Mouse (Mus musculus): ENCODE data around the gene Pdzk1ip1. TPM values are rescaled to one million over a fixed set of nuclear protein-coding genes. Genes with fewer than 3 reads are reported as not detected.

Gene Pdzk1ip1
- polyA plus RNA-seq, 1 experiment, result 8.4 TPM

DNA sequence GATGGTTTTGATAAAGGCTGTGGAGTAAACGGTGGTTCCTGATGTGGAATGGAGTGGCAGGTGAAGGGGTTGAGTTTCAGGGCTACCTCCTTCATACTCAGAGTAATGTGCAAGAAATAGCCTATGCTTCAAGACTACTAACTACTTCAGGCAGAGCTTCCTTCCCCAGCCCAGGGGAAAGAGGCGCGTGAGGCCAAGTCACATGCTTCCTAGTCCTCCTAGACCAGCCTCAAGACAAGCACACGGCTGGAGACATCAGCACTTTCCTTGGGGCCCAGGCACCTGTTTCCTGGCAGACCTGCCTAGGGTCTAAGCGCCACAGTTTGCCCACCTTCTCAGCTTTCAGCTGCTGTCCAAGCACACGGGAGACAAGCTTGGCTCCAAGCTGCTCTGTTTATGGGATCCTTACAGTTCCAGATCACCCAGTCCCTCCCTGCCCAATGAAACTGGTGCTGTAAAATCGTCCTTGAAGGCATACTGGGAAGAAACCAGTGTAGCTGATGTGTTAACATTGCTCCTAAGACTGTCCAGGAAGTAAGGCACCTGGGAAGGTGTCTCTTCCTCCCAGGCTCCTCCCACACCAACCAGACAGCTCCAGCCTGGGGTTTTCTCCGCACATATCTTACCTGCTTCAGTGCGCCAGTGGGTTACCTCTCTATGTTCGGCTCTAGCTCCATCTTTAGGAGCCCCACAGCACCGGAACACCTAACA is 8.1 kb downstream of the Pdzk1ip1 start:
- TF ChIP-seq POLR2A (IDR thresholded peaks at IDR 0.05; ENCODE audit: low read depth, low read length) (no peak), CTCF (IDR thresholded peaks at IDR 0.05; ENCODE audit: extremely low read depth, insufficient read length, insufficient replicate concordance, low read depth, low read length) (no peak)
- peaks cover 8% of the 10 kb centered on the region for H3K4me1 ChIP-seq (ENCODE audit: control insufficient read depth, insufficient read depth, insufficient read length, low read length)
- WGBS, result 11% methylated on average over 11 of the region's 11 CpGs
- 0 out of 2 replicates have a peak, but pooled peaks cover 3% of the 10 kb centered on the region for H3K27me3 ChIP-seq (ENCODE audit: control insufficient read depth, insufficient read depth, low read length)
- peak overlapping the region; percentile 42 for H3K4me3 ChIP-seq (ENCODE audit: low read depth, low read length)
- H3K36me3 ChIP-seq (ENCODE audit: control insufficient read depth, insufficient read depth, low read length), result no peaks in the 10 kb centered on the region
- no peak overlapping the region for H3K27ac ChIP-seq (ENCODE audit: insufficient read depth, low read depth, low read length)

GRCm38 (mm10) chr4:115097146-115097496 is 8.6 kb downstream of the Pdzk1ip1 start:
- under 1% methylated on average over 6 of the region's 6 CpGs for WGBS
- Histone ChIP-seq H3K27ac (ENCODE audit: insufficient read depth, low read depth, low read length) (no peak overlapping the region), H3K4me1 (ENCODE audit: control insufficient read depth, insufficient read depth, insufficient read length, low read length) (peaks cover 8% of the 10 kb centered on the region), H3K36me3 (ENCODE audit: control insufficient read depth, insufficient read depth, low read length) (no peaks in the 10 kb centered on the region), H3K27me3 (ENCODE audit: control insufficient read depth, insufficient read depth, low read length) (0 out of 2 replicates have a peak, but pooled peaks cover 3% of the 10 kb centered on the region), H3K4me3 (ENCODE audit: low read depth, low read length) (peak overlapping the region; percentile 42)
- peak; percentile 69; the same call in 1 of the 2 replicates for TF ChIP-seq CTCF (IDR thresholded peaks at IDR 0.05; ENCODE audit: extremely low read depth, insufficient read length, insufficient replicate concordance, low read depth, low read length)
- no peak for TF ChIP-seq POLR2A (IDR thresholded peaks at IDR 0.05; ENCODE audit: low read depth, low read length)

DNA sequence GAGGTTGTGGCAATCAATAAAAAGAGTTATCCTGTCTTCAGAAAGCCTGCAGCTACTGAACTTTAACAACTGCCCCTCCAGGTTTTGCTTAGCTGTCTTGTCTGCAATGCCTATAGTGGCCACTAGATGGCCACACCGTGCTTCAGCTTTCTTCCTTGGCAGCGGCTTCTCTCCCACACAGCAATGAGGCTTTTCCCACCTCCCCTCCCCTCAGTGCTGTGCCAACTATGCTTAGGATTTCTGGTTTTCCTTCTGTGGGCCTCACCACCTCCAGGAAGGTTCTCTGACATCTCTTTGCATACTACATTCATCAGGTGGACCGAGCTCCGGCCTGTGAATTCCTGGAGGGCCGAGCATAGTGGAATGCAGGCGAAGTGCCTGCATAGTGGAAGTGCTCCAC is 13.2 kb downstream of the Pdzk1ip1 start:
- H3K36me3 ChIP-seq (ENCODE audit: control insufficient read depth, insufficient read depth, low read length), result no peaks in the 10 kb centered on the region
- WGBS, result 42% methylated on average over 6 of the region's 6 CpGs
- TF ChIP-seq POLR2A (IDR thresholded peaks at IDR 0.05; ENCODE audit: low read depth, low read length), result no peak
- peak; percentile 87; the same call in 1 of the 2 replicates for TF ChIP-seq CTCF (IDR thresholded peaks at IDR 0.05; ENCODE audit: extremely low read depth, insufficient read length, insufficient replicate concordance, low read depth, low read length)

DNA sequence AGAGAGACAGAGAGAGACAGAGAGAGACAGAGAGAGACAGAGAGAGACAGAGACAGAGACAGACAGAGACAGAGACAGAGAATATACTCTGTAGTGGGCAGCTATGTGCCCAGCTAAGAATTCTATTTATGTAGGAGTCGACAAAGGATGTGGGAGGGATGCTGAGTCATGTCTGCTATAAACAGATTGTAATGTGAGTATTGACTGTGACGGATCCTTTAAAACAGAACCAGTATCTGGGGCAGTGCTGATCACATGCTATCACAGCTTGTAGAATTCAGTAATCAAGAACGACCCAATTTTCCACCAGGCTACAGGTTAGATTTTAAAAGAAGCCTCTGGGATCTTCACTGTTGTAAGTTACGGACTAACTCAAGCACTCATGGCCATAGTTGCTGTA is 15.0 kb downstream of the Pdzk1ip1 start:
- no peaks in the 10 kb centered on the region for H3K36me3 ChIP-seq (ENCODE audit: control insufficient read depth, insufficient read depth, low read length)
- no peak overlapping the region for H3K27ac ChIP-seq (ENCODE audit: insufficient read depth, low read depth, low read length)
- TF ChIP-seq POLR2A (IDR thresholded peaks at IDR 0.05; ENCODE audit: low read depth, low read length) (no peak), CTCF (IDR thresholded peaks at IDR 0.05; ENCODE audit: extremely low read depth, insufficient read length, insufficient replicate concordance, low read depth, low read length) (no peak)
- H3K4me3 ChIP-seq (ENCODE audit: low read depth, low read length), result no peak overlapping the region
- H3K27me3 ChIP-seq (ENCODE audit: control insufficient read depth, insufficient read depth, low read length), result no peaks in the 10 kb centered on the region
- H3K4me1 ChIP-seq (ENCODE audit: control insufficient read depth, insufficient read depth, insufficient read length, low read length), result no peaks in the 10 kb centered on the region
- 49% methylated on average over 4 of the region's 4 CpGs for WGBS

More for the DNA sequence above, 13.2 kb downstream of the Pdzk1ip1 start:
- Histone ChIP-seq H3K4me1 (ENCODE audit: control insufficient read depth, insufficient read depth, insufficient read length, low read length) (peaks cover under 1% of the 10 kb centered on the region; the same call in 1 of the 2 replicates), H3K27ac (ENCODE audit: insufficient read depth, low read depth, low read length) (no peak overlapping the region), H3K4me3 (ENCODE audit: low read depth, low read length) (no peak overlapping the region), H3K27me3 (ENCODE audit: control insufficient read depth, insufficient read depth, low read length) (no peaks in the 10 kb centered on the region)

DNA sequence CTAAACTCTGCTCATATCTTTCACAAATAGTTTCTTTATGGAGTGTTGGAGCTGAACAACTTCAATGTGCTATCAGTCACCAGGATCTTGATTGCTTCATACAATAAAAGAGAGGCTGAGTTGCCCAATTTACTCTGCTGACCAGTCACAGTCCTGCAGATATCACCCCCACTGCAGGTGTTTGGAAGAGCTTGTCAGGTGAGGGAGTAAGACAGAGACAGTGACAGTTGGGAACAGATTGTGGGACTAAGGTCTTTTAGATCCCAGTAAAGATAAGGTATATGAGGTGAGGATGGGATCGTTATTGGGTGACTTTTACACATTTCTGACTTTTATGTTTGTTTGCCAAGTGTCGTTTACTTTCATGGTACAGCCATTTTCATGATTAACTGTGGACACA is 22.7 kb downstream of the Pdzk1ip1 start:
- Histone ChIP-seq H3K36me3 (ENCODE audit: control insufficient read depth, insufficient read depth, low read length) (no peaks in the 10 kb centered on the region), H3K27me3 (ENCODE audit: control insufficient read depth, insufficient read depth, low read length) (no peaks in the 10 kb centered on the region), H3K4me1 (ENCODE audit: control insufficient read depth, insufficient read depth, insufficient read length, low read length) (no peaks in the 10 kb centered on the region), H3K27ac (ENCODE audit: insufficient read depth, low read depth, low read length) (no peak overlapping the region), H3K4me3 (ENCODE audit: low read depth, low read length) (no peak overlapping the region)
- WGBS, result 35% methylated on average over 2 of the region's 2 CpGs
- TF ChIP-seq POLR2A (IDR thresholded peaks at IDR 0.05; ENCODE audit: low read depth, low read length), result no peak
- TF ChIP-seq CTCF (IDR thresholded peaks at IDR 0.05; ENCODE audit: extremely low read depth, insufficient read length, insufficient replicate concordance, low read depth, low read length), result no peak

- TF ChIP-seq POLR2A (IDR thresholded peaks at IDR 0.05; ENCODE audit: low read depth, low read length), result no peak
- TF ChIP-seq CTCF (IDR thresholded peaks at IDR 0.05; ENCODE audit: extremely low read depth, insufficient read length, insufficient replicate concordance, low read depth, low read length), result no peak
- 25% methylated on average over 5 of the region's 5 CpGs for WGBS
- no peaks in the 10 kb centered on the region for H3K27me3 ChIP-seq (ENCODE audit: control insufficient read depth, insufficient read depth, low read length)
- H3K36me3 ChIP-seq (ENCODE audit: control insufficient read depth, insufficient read depth, low read length), result no peaks in the 10 kb centered on the region
- H3K4me1 ChIP-seq (ENCODE audit: control insufficient read depth, insufficient read depth, insufficient read length, low read length), result no peaks in the 10 kb centered on the region
- H3K27ac ChIP-seq (ENCODE audit: insufficient read depth, low read depth, low read length), result no peak overlapping the region
- H3K4me3 ChIP-seq (ENCODE audit: low read depth, low read length), result no peak overlapping the region
These were observed 24.8 kb downstream of the Pdzk1ip1 start for GRCm38 (mm10) chr4:115113266-115113665.

DNA sequence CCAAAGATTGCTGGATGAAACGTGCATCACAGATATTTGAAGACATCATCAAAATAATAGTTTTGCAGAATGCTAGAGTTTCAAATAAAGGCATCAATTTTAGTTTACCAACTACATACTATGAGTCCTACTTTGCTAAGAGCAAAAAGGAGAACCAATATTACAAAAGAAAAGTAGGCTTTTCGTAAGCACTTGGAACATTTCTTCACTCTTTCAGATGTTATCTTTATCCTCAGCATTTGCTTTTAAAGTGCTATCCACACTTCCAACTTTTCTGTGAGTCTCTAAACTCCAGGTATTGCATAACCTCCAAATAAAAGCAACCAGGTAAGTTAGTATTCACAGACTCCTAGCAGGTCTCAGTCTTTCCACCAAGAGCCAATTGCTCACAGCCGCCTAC is 31.1 kb downstream of the Pdzk1ip1 start:
- TF ChIP-seq POLR2A (IDR thresholded peaks at IDR 0.05; ENCODE audit: low read depth, low read length), result no peak
- TF ChIP-seq CTCF (IDR thresholded peaks at IDR 0.05; ENCODE audit: extremely low read depth, insufficient read length, insufficient replicate concordance, low read depth, low read length), result no peak
- no peak overlapping the region for H3K4me3 ChIP-seq (ENCODE audit: low read depth, low read length)
- H3K27me3 ChIP-seq (ENCODE audit: control insufficient read depth, insufficient read depth, low read length), result no peaks in the 10 kb centered on the region
- WGBS, result 82% methylated on average over 3 of the region's 3 CpGs
- H3K36me3 ChIP-seq (ENCODE audit: control insufficient read depth, insufficient read depth, low read length), result no peaks in the 10 kb centered on the region
- H3K27ac ChIP-seq (ENCODE audit: insufficient read depth, low read depth, low read length), result no peak overlapping the region
- H3K4me1 ChIP-seq (ENCODE audit: control insufficient read depth, insufficient read depth, insufficient read length, low read length), result no peaks in the 10 kb centered on the region

Measured in small intestine, adult 2 months (tissue).